Mouse (Mus musculus) brain, embryonic 14.5 days (tissue): ENCODE data around the gene Ang.

Source experiments
- CTCF ChIP-seq: fragments of 200-500 bp; IDR thresholded peaks from 2 replicates; pipeline ENCODE4 v1.5.1; 2012; ENCODE audit warnings: inconsistent platforms, mild to moderate bottlenecking, moderate library complexity, borderline replicate concordance; ENCODE audit not compliant: insufficient read depth, insufficient read length; ENCODE audit errors: extremely low read depth
- POLR2A ChIP-seq: fragments of 200-500 bp; IDR thresholded peaks from 2 replicates; pipeline ENCODE4 v1.6.1; 2012; ENCODE audit warnings: mild to moderate bottlenecking, inconsistent platforms, borderline replicate concordance; ENCODE audit not compliant: poor library complexity, insufficient read depth, insufficient read length, severe bottlenecking; ENCODE audit errors: extremely low read depth

- TF ChIP-seq CTCF (no peak), POLR2A (no peak)
Measured at GRCm38 (mm10) chr14:51054243-51055237, 36.4 kb upstream of the Ang start.
